Mouse (Mus musculus) megakaryocyte, embryonic 14.5 days (primary cell): ENCODE measurements around the gene Nhp2.

Experiments
- FLI1 ChIP-seq: IDR thresholded peaks from 2 replicates; pipeline ENCODE4 v1.6.1; 2012; ENCODE audit warnings: low read length, inconsistent platforms, mixed read lengths
- GATA1 ChIP-seq: IDR thresholded peaks from 3 replicates; pipeline ENCODE4 v1.6.1; 2012; ENCODE audit warnings: mixed read lengths, low read length, inconsistent platforms, borderline replicate concordance

DNA sequence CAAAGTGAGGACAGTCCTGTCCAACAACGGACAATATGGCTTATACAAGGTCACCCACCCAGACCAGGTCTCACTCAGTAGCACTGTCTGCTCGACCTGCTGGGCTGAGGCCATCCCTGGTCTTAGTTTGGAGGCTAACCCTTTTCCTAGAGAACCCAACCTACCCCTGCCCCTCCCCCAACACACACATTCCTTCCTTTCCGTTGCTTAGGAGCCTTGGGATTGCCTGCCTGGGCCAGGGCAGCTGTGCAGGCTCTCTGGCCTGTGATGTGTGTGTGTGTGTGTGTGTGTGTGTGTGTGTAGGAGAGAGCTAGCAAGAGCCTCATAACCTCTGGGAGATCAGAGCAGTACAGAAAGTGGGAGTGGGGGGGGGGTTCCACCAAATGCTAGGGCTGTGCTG, 29.0 kb downstream of the Nhp2 start:
- TF ChIP-seq GATA1 (no peak), FLI1 (no peak)
